Mouse (Mus musculus): ENCODE measurements around the gene Sh3bgrl2. TPM values are rescaled to one million over a fixed set of nuclear protein-coding genes. Genes with fewer than 3 reads are reported as not detected.

The Sh3bgrl2 gene
- total and polyA plus RNA-seq, 3 experiments: not detected

- Histone ChIP-seq H3K79me2 (ENCODE audit: control insufficient read depth, insufficient read depth, low read length, poor library complexity) (no peaks in the 10 kb centered on the region), H3K27ac (ENCODE audit: control insufficient read depth, low read depth, low read length) (no peak overlapping the region), H3K27me3 (ENCODE audit: control insufficient read depth in 1 of 2, insufficient read depth in 2 of 2, low read length in 2 of 2) (no peaks in the 10 kb centered on the region), H3K9ac (ENCODE audit: control insufficient read depth, low read depth, low read length, poor library complexity, severe bottlenecking) (no peak overlapping the region), H3K4me1 (ENCODE audit: control insufficient read depth in 1 of 2, insufficient read depth in 2 of 2, low read length in 2 of 2) (no peaks in the 10 kb centered on the region), H3K4me3 (ENCODE audit: control insufficient read depth in 1 of 2, insufficient read depth in 1 of 2, low read depth in 2 of 2, low read length in 2 of 2) (no peak overlapping the region), H3K9me3 (replicated peaks; ENCODE audit: insufficient read depth, low read length) (no peaks in the 10 kb centered on the region), H3K36me3 (ENCODE audit: control insufficient read depth in 1 of 2, insufficient read depth in 2 of 2, low read length in 2 of 2) (no peaks in the 10 kb centered on the region)
- no peak for DNase-seq (ENCODE audit: low read depth, low spot score)
- TF ChIP-seq POLR2AphosphoS5 (IDR thresholded peaks at IDR 0.05; ENCODE audit: borderline replicate concordance, low read depth, low read length) (no peak), MEF2A (IDR thresholded peaks at IDR 0.05; ENCODE audit: extremely low read depth, insufficient replicate concordance, low read depth, low read length, poor library complexity, severe bottlenecking) (no peak), RAD21 (IDR thresholded peaks at IDR 0.05; ENCODE audit: low read depth, low read length) (no peak)
Observed at GRCm38 (mm10) chr9:83519510-83520155, 28.5 kb upstream of the Sh3bgrl2 start.

- Histone ChIP-seq H3K4me1 (ENCODE audit: control insufficient read depth in 1 of 2, insufficient read depth in 2 of 2, low read length in 2 of 2) (no peaks in the 10 kb centered on the region), H3K9me3 (replicated peaks; ENCODE audit: insufficient read depth, low read length) (no peaks in the 10 kb centered on the region), H3K27me3 (ENCODE audit: control insufficient read depth in 1 of 2, insufficient read depth in 2 of 2, low read length in 2 of 2) (no peaks in the 10 kb centered on the region), H3K36me3 (ENCODE audit: control insufficient read depth in 1 of 2, insufficient read depth in 2 of 2, low read length in 2 of 2) (no peaks in the 10 kb centered on the region), H3K4me3 (ENCODE audit: control insufficient read depth in 1 of 2, insufficient read depth in 1 of 2, low read depth in 2 of 2, low read length in 2 of 2) (no peak overlapping the region), H3K27ac (ENCODE audit: control insufficient read depth, low read depth, low read length) (no peak overlapping the region), H3K9ac (ENCODE audit: control insufficient read depth, low read depth, low read length, poor library complexity, severe bottlenecking) (no peak overlapping the region), H3K79me2 (ENCODE audit: control insufficient read depth, insufficient read depth, low read length, poor library complexity) (no peaks in the 10 kb centered on the region)
- TF ChIP-seq ETS1 (IDR thresholded peaks at IDR 0.05; ENCODE audit: low read depth, low read length) (no peak), TBP (IDR thresholded peaks at IDR 0.05; ENCODE audit: low read depth, low read length) (no peak), SIN3A (IDR thresholded peaks at IDR 0.05; ENCODE audit: low read length) (no peak), MXI1 (IDR thresholded peaks at IDR 0.05; ENCODE audit: low read depth, low read length) (no peak), RAD21 (IDR thresholded peaks at IDR 0.05; ENCODE audit: low read depth, low read length) (no peak), USF1 (IDR thresholded peaks at IDR 0.05; ENCODE audit: low read depth, low read length) (no peak), E2F4 (IDR thresholded peaks at IDR 0.05; ENCODE audit: borderline replicate concordance, low read depth, low read length) (no peak), ZNF384 (IDR thresholded peaks at IDR 0.05; ENCODE audit: low read depth, low read length) (no peak), EP300 (IDR thresholded peaks at IDR 0.05; ENCODE audit: low read depth in 1 of 2, low read length in 2 of 2) (no peak), MAFK (IDR thresholded peaks at IDR 0.05; ENCODE audit: borderline replicate concordance, low read depth, low read length) (no peak), CHD2 (IDR thresholded peaks at IDR 0.05; ENCODE audit: low read length) (no peak), BHLHE40 (IDR thresholded peaks at IDR 0.05; ENCODE audit: borderline replicate concordance, low read depth, low read length) (no peak), CTCF (IDR thresholded peaks at IDR 0.05 in 2 of 3, conservative IDR thresholded peaks at IDR 0.05 in 1 of 3; ENCODE audit: control insufficient read depth in 1 of 3, insufficient read depth in 1 of 3, low read depth in 2 of 3, low read length in 3 of 3, poor library complexity in 1 of 3, severe bottlenecking in 1 of 3) (no peak)
- no peak for DNase-seq (ENCODE audit: low read depth, low spot score)
Observed at GRCm38 (mm10) chr9:83527341-83528060, 20.6 kb upstream of the Sh3bgrl2 start.

Data from MEL (cell line).